Mouse (Mus musculus): ENCODE measurements at regions not wholly inside any gene's neighbourhood (a gene's known extent, or its start where the extent isn't known, plus 50 kb on each side); places are given as distances from the start of the nearest gene placed in this dataset.

GRCm38 (mm10) chr16:42808864-42809263 is 66.8 kb upstream of the Zbtb20 start:
- Histone ChIP-seq H3K27me3 (ENCODE audit: insufficient read depth, low read length) (no peaks in the 10 kb centered on the region), H3K27ac (no peak overlapping the region), H3K4me2 (ENCODE audit: low read length) (no peak overlapping the region), H3K9me3 (replicated peaks; ENCODE audit: low read length) (no peaks in the 10 kb centered on the region), H3K36me3 (ENCODE audit: insufficient read depth, low read length) (no peaks in the 10 kb centered on the region), H3K4me1 (replicated peaks; ENCODE audit: insufficient read depth, low read length) (no peaks in the 10 kb centered on the region), H3K9ac (ENCODE audit: low read depth, low read length) (no peak overlapping the region), H3K4me3 (replicated peaks; ENCODE audit: low read depth, low read length) (no peak overlapping the region)
- no peak for ATAC-seq (replicated peaks; ENCODE audit: low FRiP score, low read depth)
- peak; percentile 8 for DNase-seq (ENCODE audit: low spot score)
- TF ChIP-seq CTCF (IDR thresholded peaks at IDR 0.05; ENCODE audit: low read depth) = no peak
- 45% methylated on average over 6 of the region's 6 CpGs for WGBS

GRCm38 (mm10) chr16:42807536-42807935 is 68.1 kb upstream of the Zbtb20 start:
- no peak overlapping the region for H3K4me3 ChIP-seq (replicated peaks; ENCODE audit: low read depth, low read length)
- H3K9ac ChIP-seq (ENCODE audit: low read depth, low read length) = no peak overlapping the region
- no peaks in the 10 kb centered on the region for H3K4me1 ChIP-seq (replicated peaks; ENCODE audit: insufficient read depth, low read length)
- H3K36me3 ChIP-seq (ENCODE audit: insufficient read depth, low read length) = no peaks in the 10 kb centered on the region
- no peak for TF ChIP-seq CTCF (IDR thresholded peaks at IDR 0.05; ENCODE audit: low read depth)
- H3K4me2 ChIP-seq (ENCODE audit: low read length) = no peak overlapping the region
- no peak for ATAC-seq (replicated peaks; ENCODE audit: low FRiP score, low read depth)
- no peaks in the 10 kb centered on the region for H3K9me3 ChIP-seq (replicated peaks; ENCODE audit: low read length)
- no peak for DNase-seq (ENCODE audit: low spot score)
- no peaks in the 10 kb centered on the region for H3K27me3 ChIP-seq (ENCODE audit: insufficient read depth, low read length)
- no peak overlapping the region for H3K27ac ChIP-seq
- WGBS = 90% methylated on average over 2 of the region's 2 CpGs

DNA sequence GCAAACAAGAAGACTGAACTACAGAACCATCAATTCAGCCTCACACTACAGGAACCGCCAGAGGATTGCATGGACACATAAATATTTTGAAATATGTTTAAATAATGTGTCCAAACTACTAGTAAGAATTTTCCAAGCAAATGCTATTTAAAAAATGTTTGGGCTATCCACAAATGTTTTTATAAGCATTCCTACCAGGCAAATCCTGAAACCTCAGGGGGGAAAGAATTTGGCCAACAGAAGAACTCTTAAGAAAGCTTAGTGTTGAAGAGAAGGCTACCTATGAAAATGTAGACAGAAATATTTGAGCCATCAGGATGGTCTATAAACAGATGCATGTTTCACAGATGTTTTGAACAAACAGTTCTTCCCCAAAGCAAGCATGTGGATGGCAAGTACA is 72.1 kb upstream of the Zbtb20 start:
- TF ChIP-seq CTCF (IDR thresholded peaks at IDR 0.05; ENCODE audit: low read depth) = no peak

DNA sequence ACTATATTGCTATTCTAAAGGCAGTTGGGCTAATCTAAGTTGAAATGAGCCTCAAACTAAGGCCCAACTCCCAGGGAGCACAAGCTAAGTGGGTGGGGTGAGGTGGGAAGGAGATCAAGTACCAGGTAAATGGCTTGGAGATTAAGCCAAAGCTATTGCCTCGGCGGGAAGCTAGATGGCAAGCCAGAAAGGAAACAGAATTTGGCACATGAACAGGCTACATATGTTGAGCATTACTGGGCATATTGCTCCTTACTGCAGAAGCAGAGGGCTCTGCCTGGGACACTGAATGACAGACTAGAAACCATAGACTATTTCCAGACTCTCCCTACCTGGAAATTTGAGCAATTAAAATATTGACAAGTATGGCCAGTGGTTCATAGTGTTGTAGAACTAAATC is 83.1 kb upstream of the Zbtb20 start:
- H3K9me3 ChIP-seq (replicated peaks; ENCODE audit: low read length) = no peaks in the 10 kb centered on the region
- H3K4me2 ChIP-seq (ENCODE audit: low read length) = no peak overlapping the region
- 83% methylated on average over 2 of the region's 2 CpGs for WGBS
- no peaks in the 10 kb centered on the region for H3K27me3 ChIP-seq (ENCODE audit: insufficient read depth, low read length)
- no peaks in the 10 kb centered on the region for H3K36me3 ChIP-seq (ENCODE audit: insufficient read depth, low read length)
- no peak for DNase-seq (ENCODE audit: low spot score)
- no peaks in the 10 kb centered on the region for H3K4me1 ChIP-seq (replicated peaks; ENCODE audit: insufficient read depth, low read length)
- TF ChIP-seq CTCF (IDR thresholded peaks at IDR 0.05; ENCODE audit: low read depth) = no peak
- no peak for ATAC-seq (replicated peaks; ENCODE audit: low FRiP score, low read depth)
- no peak overlapping the region for H3K4me3 ChIP-seq (replicated peaks; ENCODE audit: low read depth, low read length)
- no peak overlapping the region for H3K27ac ChIP-seq
- no peak overlapping the region for H3K9ac ChIP-seq (ENCODE audit: low read depth, low read length)

More for the DNA sequence above, 72.1 kb upstream of the Zbtb20 start:
- Histone ChIP-seq H3K4me2 (ENCODE audit: low read length) (no peak overlapping the region), H3K36me3 (ENCODE audit: insufficient read depth, low read length) (no peaks in the 10 kb centered on the region), H3K9me3 (replicated peaks; ENCODE audit: low read length) (no peaks in the 10 kb centered on the region; the same call in 1 of the 2 replicates), H3K9ac (ENCODE audit: low read depth, low read length) (no peak overlapping the region), H3K27ac (no peak overlapping the region), H3K27me3 (ENCODE audit: insufficient read depth, low read length) (no peaks in the 10 kb centered on the region), H3K4me1 (replicated peaks; ENCODE audit: insufficient read depth, low read length) (no peaks in the 10 kb centered on the region), H3K4me3 (replicated peaks; ENCODE audit: low read depth, low read length) (no peak overlapping the region)
- DNase-seq (ENCODE audit: low spot score) (peak; percentile 61), ATAC-seq (replicated peaks; ENCODE audit: low FRiP score, low read depth) (no peak)
- 43% methylated on average over 1 of the region's 1 CpGs for WGBS

- H3K4me1 ChIP-seq (replicated peaks; ENCODE audit: insufficient read depth, low read length) = no peaks in the 10 kb centered on the region
- TF ChIP-seq CTCF (IDR thresholded peaks at IDR 0.05; ENCODE audit: low read depth) = no peak
- DNase-seq (ENCODE audit: low spot score) = peak; percentile 35
- no peaks in the 10 kb centered on the region for H3K27me3 ChIP-seq (ENCODE audit: insufficient read depth, low read length)
- no peak for ATAC-seq (replicated peaks; ENCODE audit: low FRiP score, low read depth)
- no peaks in the 10 kb centered on the region for H3K9me3 ChIP-seq (replicated peaks; ENCODE audit: low read length)
- H3K9ac ChIP-seq (ENCODE audit: low read depth, low read length) = no peak overlapping the region
- WGBS = 19% methylated on average over 4 of the region's 4 CpGs
- H3K36me3 ChIP-seq (ENCODE audit: insufficient read depth, low read length) = no peaks in the 10 kb centered on the region
- no peak overlapping the region for H3K4me2 ChIP-seq (ENCODE audit: low read length)
- no peak overlapping the region for H3K27ac ChIP-seq
- no peak overlapping the region for H3K4me3 ChIP-seq (replicated peaks; ENCODE audit: low read depth, low read length)
Observed at GRCm38 (mm10) chr16:42784712-42785111, 91.0 kb upstream of the Zbtb20 start.

DNA sequence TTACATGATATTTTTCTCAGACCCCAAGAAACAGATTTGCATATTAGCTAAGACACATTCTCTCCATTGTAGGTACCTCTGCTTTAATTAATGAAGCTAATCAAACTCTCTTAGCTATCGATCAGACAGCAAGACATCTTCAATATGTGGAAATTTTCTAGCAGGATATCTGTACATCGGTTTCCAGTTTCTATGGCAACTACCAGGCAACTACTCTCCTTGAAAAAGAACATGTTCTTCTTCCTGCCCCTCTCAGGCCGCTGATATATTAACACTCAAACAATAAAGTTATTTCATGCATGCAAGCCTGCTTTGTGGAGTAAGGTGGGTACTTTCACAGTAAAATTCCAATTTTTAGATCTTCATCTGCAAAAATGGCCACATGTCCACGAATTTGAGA is 91.7 kb upstream of the Zbtb20 start:
- TF ChIP-seq CTCF (IDR thresholded peaks at IDR 0.05; ENCODE audit: low read depth) = no peak
- no peak overlapping the region for H3K4me3 ChIP-seq (replicated peaks; ENCODE audit: low read depth, low read length)
- H3K27me3 ChIP-seq (ENCODE audit: insufficient read depth, low read length) = no peaks in the 10 kb centered on the region
- no peaks in the 10 kb centered on the region for H3K9me3 ChIP-seq (replicated peaks; ENCODE audit: low read length)
- no peak overlapping the region for H3K27ac ChIP-seq
- H3K4me1 ChIP-seq (replicated peaks; ENCODE audit: insufficient read depth, low read length) = no peaks in the 10 kb centered on the region
- WGBS = 54% methylated on average over 4 of the region's 4 CpGs
- no peak overlapping the region for H3K4me2 ChIP-seq (ENCODE audit: low read length)
- no peaks in the 10 kb centered on the region for H3K36me3 ChIP-seq (ENCODE audit: insufficient read depth, low read length)
- H3K9ac ChIP-seq (ENCODE audit: low read depth, low read length) = no peak overlapping the region
- no peak for ATAC-seq (replicated peaks; ENCODE audit: low FRiP score, low read depth)
- no peak for DNase-seq (ENCODE audit: low spot score)

DNA sequence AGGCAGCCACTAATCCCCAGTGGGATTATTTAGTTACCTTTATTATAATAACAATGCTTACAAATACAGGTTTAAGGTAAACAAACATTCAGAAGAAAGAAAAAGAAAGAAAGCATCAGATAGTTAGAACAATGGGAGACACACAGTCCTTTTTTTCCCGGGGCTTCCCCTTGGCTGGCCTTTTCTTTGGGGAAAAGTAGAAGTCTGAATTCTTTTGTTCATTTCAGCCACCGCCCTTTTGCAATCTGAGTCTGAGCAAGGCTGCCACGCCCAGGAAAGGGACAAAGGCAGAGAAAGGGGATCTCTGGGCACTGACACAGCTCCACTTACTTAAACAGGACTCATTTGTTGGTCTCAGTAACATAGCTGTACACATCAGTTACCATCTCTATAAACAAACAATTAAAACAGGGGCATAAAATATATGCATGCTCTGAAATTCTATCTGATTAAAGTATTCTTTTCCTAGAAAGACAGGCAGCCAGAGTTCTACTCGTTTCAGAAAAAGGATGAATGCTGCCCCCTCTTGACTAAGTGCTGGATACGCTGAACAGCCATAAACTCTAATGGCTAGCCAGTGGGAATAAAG is 93.5 kb upstream of the Zbtb20 start:
- DNase-seq (ENCODE audit: low spot score) = peak; percentile 94
- Histone ChIP-seq H3K9me3 (replicated peaks; ENCODE audit: low read length) (no peaks in the 10 kb centered on the region), H3K27ac (no peak overlapping the region), H3K4me3 (replicated peaks; ENCODE audit: low read depth, low read length) (no peak overlapping the region), H3K27me3 (ENCODE audit: insufficient read depth, low read length) (no peaks in the 10 kb centered on the region), H3K4me1 (replicated peaks; ENCODE audit: insufficient read depth, low read length) (no peaks in the 10 kb centered on the region), H3K9ac (ENCODE audit: low read depth, low read length) (no peak overlapping the region), H3K36me3 (ENCODE audit: insufficient read depth, low read length) (no peaks in the 10 kb centered on the region), H3K4me2 (ENCODE audit: low read length) (peak overlapping the region; percentile 33)
- TF ChIP-seq CTCF (IDR thresholded peaks at IDR 0.05; ENCODE audit: low read depth) = peak; percentile 76
- 2% methylated on average over 5 of the region's 5 CpGs for WGBS
- ATAC-seq (replicated peaks; ENCODE audit: low FRiP score, low read depth) = peak; percentile 57; the same call in 1 of the 2 replicates
